Mouse (Mus musculus): ENCODE measurements around the gene Uck2. TPM values are rescaled to one million over a fixed set of nuclear protein-coding genes. Genes with fewer than 3 reads are reported as not detected.

The Uck2 gene
- polyA plus RNA-seq, 1 experiment from 2014 or later = 10.8 TPM

- H3K9me3 ChIP-seq (ENCODE audit: control insufficient read depth) = no peaks in the 10 kb centered on the region
- H3K4me3 ChIP-seq (ENCODE audit: low read depth, low read length) = no peak overlapping the region
- H3K36me3 ChIP-seq (ENCODE audit: control insufficient read depth, insufficient read depth) = no peaks in the 10 kb centered on the region
- ATAC-seq = no peak
- H3K27ac ChIP-seq (ENCODE audit: low read depth, low read length) = no peak overlapping the region
- H3K27me3 ChIP-seq (replicated peaks; ENCODE audit: control insufficient read depth, insufficient read depth, low read length) = peaks cover 45% of the 10 kb centered on the region
- H3K9ac ChIP-seq (ENCODE audit: low read depth, low read length) = no peak overlapping the region
- TF ChIP-seq CTCF (IDR thresholded peaks at IDR 0.05; ENCODE audit: low read depth) = no peak
- H3K4me2 ChIP-seq (replicated peaks; ENCODE audit: low read depth) = no peak overlapping the region
- H3K4me1 ChIP-seq (replicated peaks; ENCODE audit: control insufficient read depth, insufficient read depth, low read length) = no peaks in the 10 kb centered on the region
- WGBS = 82% methylated on average over 13 of the region's 13 CpGs
Observed at GRCm38 (mm10) chr1:167279160-167279715, 5.9 kb downstream of the Uck2 start.

DNA sequence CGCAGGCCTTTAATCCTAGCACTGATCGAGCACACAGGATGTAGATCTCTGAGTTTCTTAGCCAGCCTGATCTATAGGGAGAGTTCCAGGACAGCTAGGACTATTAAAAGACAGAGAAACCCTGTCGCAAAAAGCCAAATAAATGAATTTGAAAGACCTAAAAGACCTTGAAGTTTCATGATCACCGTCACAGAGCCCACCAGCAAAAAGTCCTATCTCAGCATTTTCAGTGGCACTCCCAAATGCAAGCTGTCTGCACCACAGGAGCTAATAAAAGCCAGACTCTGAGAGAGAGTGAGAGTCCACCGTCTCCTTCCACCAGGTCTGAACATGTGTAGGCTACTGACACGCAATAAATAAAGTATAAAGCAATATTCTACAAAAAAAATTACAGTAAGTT lies 6.7 kb downstream of the Uck2 start:
- no peak overlapping the region for H3K4me3 ChIP-seq (ENCODE audit: low read depth, low read length)
- H3K4me2 ChIP-seq (replicated peaks; ENCODE audit: low read depth) = no peak overlapping the region
- H3K9ac ChIP-seq (ENCODE audit: low read depth, low read length) = no peak overlapping the region
- WGBS = 78% methylated on average over 6 of the region's 6 CpGs
- H3K4me1 ChIP-seq (replicated peaks; ENCODE audit: control insufficient read depth, insufficient read depth, low read length) = no peaks in the 10 kb centered on the region
- H3K27me3 ChIP-seq (replicated peaks; ENCODE audit: control insufficient read depth, insufficient read depth, low read length) = peaks cover 39% of the 10 kb centered on the region
- H3K36me3 ChIP-seq (ENCODE audit: control insufficient read depth, insufficient read depth) = no peaks in the 10 kb centered on the region
- no peaks in the 10 kb centered on the region for H3K9me3 ChIP-seq (ENCODE audit: control insufficient read depth)
- TF ChIP-seq CTCF (IDR thresholded peaks at IDR 0.05; ENCODE audit: low read depth) = no peak
- no peak overlapping the region for H3K27ac ChIP-seq (ENCODE audit: low read depth, low read length)
- no peak for ATAC-seq

GRCm38 (mm10) chr1:167274646-167275390 lies 10.3 kb downstream of the Uck2 start:
- 80% methylated on average over 12 of the region's 12 CpGs for WGBS
- TF ChIP-seq CTCF (IDR thresholded peaks at IDR 0.05; ENCODE audit: low read depth) = no peak

GRCm38 (mm10) chr1:167273380-167274163 lies 11.5 kb downstream of the Uck2 start:
- no peaks in the 10 kb centered on the region for H3K36me3 ChIP-seq (ENCODE audit: control insufficient read depth, insufficient read depth)
- no peaks in the 10 kb centered on the region for H3K9me3 ChIP-seq (ENCODE audit: control insufficient read depth)
- TF ChIP-seq CTCF (IDR thresholded peaks at IDR 0.05; ENCODE audit: low read depth) = no peak
- H3K9ac ChIP-seq (ENCODE audit: low read depth, low read length) = no peak overlapping the region
- no peak overlapping the region for H3K27ac ChIP-seq (ENCODE audit: low read depth, low read length)
- 27% methylated on average over 14 of the region's 14 CpGs for WGBS
- ATAC-seq = peak; percentile 88
- H3K4me1 ChIP-seq (replicated peaks; ENCODE audit: control insufficient read depth, insufficient read depth, low read length) = peaks cover 6% of the 10 kb centered on the region; the same call in 1 of the 2 replicates
- no peak overlapping the region for H3K4me3 ChIP-seq (ENCODE audit: low read depth, low read length)
- H3K4me2 ChIP-seq (replicated peaks; ENCODE audit: low read depth) = peak overlapping the region; percentile 35; the same call in 1 of the 2 replicates
- peaks cover 47% of the 10 kb centered on the region for H3K27me3 ChIP-seq (replicated peaks; ENCODE audit: control insufficient read depth, insufficient read depth, low read length)

More at GRCm38 (mm10) chr1:167274646-167275390, 10.3 kb downstream of the Uck2 start:
- H3K4me2 ChIP-seq (replicated peaks; ENCODE audit: low read depth) = no peak overlapping the region
- peaks cover 45% of the 10 kb centered on the region for H3K27me3 ChIP-seq (replicated peaks; ENCODE audit: control insufficient read depth, insufficient read depth, low read length)
- no peak for ATAC-seq
- no peak overlapping the region for H3K27ac ChIP-seq (ENCODE audit: low read depth, low read length)
- no peak overlapping the region for H3K4me3 ChIP-seq (ENCODE audit: low read depth, low read length)
- H3K9me3 ChIP-seq (ENCODE audit: control insufficient read depth) = no peaks in the 10 kb centered on the region
- peaks cover 2% of the 10 kb centered on the region; the same call in 1 of the 2 replicates for H3K4me1 ChIP-seq (replicated peaks; ENCODE audit: control insufficient read depth, insufficient read depth, low read length)
- no peak overlapping the region for H3K9ac ChIP-seq (ENCODE audit: low read depth, low read length)
- no peaks in the 10 kb centered on the region for H3K36me3 ChIP-seq (ENCODE audit: control insufficient read depth, insufficient read depth)

- H3K4me2 ChIP-seq (replicated peaks; ENCODE audit: low read depth) = no peak overlapping the region
- H3K4me3 ChIP-seq (ENCODE audit: low read depth, low read length) = no peak overlapping the region
- H3K36me3 ChIP-seq (ENCODE audit: control insufficient read depth, insufficient read depth) = no peaks in the 10 kb centered on the region
- TF ChIP-seq CTCF (IDR thresholded peaks at IDR 0.05; ENCODE audit: low read depth) = no peak
- no peak overlapping the region for H3K27ac ChIP-seq (ENCODE audit: low read depth, low read length)
- ATAC-seq = no peak
- H3K9ac ChIP-seq (ENCODE audit: low read depth, low read length) = no peak overlapping the region
- H3K27me3 ChIP-seq (replicated peaks; ENCODE audit: control insufficient read depth, insufficient read depth, low read length) = peaks cover 47% of the 10 kb centered on the region
- WGBS = 52% methylated on average over 8 of the region's 8 CpGs
- H3K4me1 ChIP-seq (replicated peaks; ENCODE audit: control insufficient read depth, insufficient read depth, low read length) = peaks cover 6% of the 10 kb centered on the region; the same call in 1 of the 2 replicates
- no peaks in the 10 kb centered on the region for H3K9me3 ChIP-seq (ENCODE audit: control insufficient read depth)
Observed at GRCm38 (mm10) chr1:167271841-167272240, 13.3 kb downstream of the Uck2 start.

- Histone ChIP-seq H3K4me2 (replicated peaks; ENCODE audit: low read depth) (no peak overlapping the region), H3K9me3 (ENCODE audit: control insufficient read depth) (no peaks in the 10 kb centered on the region), H3K4me1 (replicated peaks; ENCODE audit: control insufficient read depth, insufficient read depth, low read length) (peaks cover 6% of the 10 kb centered on the region; the same call in 1 of the 2 replicates), H3K9ac (ENCODE audit: low read depth, low read length) (no peak overlapping the region), H3K36me3 (ENCODE audit: control insufficient read depth, insufficient read depth) (no peaks in the 10 kb centered on the region), H3K4me3 (ENCODE audit: low read depth, low read length) (no peak overlapping the region), H3K27ac (ENCODE audit: low read depth, low read length) (no peak overlapping the region), H3K27me3 (replicated peaks; ENCODE audit: control insufficient read depth, insufficient read depth, low read length) (peaks cover 42% of the 10 kb centered on the region)
- WGBS = 48% methylated on average over 4 of the region's 4 CpGs
- TF ChIP-seq CTCF (IDR thresholded peaks at IDR 0.05; ENCODE audit: low read depth) = no peak
- ATAC-seq = no peak
Observed at GRCm38 (mm10) chr1:167271304-167271703, 13.8 kb downstream of the Uck2 start.

Measured in intestine, postnatal 0 days (tissue).